Mouse (Mus musculus) T-cell, adult 2 months (primary cell): ENCODE results near the gene Bglap.
A peak's percentile ranks its signal among the peaks of the same experiment; 100 is the strongest.
"Not testable (repeated sequence)": the region's sequence is repeated elsewhere in the genome, so short reads cannot be mapped to it uniquely, and the experiment has no call there.

Experiments used
- DNase-seq: peaks from one replicate; pipeline ENCODE4 v3.0.0; 2022; ENCODE audit warnings: low spot score

Gene Bglap

DNA sequence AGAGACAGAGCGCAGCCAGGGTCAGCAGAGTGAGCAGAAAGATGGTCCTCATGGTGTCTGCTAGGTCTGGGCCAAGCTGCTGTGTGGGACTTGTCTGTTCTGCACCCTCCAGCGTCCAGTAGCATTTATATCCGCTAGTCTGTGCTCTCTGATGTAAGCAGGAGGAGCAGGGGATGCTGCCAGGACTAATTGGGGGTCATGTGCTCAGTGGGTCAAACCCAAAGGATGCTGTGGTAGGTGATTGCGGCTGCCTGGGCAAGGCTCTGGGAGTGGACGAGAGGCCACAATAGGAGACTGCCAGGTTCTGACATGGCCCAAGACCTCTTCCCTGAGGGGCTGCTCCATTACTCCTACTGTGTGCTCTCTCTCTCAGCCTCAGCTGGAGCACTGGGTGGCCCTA, at the start of gene Bglap:
Gene Bglap, minus strand, starts transcription at position 101 of the 400 bp plus-strand sequence.
- no peak for DNase-seq

DNA sequence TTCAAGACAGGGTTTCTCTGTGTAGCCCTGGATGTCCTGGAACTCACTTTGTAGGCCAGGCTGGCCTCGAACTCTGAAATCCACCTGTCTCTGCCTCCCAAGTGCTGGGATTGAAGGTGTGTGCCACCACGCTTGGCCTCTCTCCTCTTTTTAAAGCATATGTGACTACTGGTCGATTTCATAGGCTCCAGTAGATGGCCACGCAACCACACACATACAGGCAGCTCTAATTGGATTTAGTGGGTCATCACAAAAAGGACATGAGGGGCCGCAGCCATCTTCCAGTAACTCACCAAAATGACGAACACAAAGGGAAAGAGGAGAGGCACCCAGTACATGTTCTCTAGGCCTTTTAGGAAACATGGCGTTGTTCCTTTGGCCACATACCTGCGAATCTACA, 44.4 kb upstream of the Bglap start:
- DNase-seq, result not testable (repeated sequence)

DNA sequence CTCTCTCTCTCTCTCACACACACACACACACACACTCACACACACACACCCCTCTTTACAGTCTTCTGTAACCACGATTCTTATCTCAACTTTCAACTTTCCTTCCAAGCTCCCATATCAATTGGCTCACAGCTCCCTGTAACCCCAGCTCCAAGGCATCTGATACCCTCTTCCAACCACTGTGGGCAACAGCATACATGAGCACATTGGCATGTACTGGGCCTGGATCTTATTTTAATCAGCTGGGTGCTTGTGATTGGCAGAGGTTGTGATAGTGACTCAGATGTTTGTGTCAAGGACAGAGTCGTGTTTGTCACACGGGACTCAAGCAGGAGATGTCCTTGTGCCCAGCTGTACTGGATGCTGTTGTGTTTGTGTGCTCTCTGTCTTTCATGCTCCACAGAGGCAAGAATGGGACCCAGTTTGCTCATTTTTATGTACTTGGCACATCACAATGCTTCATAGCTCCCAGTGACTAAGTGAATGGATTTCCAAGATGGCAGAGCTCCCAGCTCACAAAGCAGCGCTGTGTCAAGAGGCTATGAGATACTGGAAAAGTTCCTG, 43.2 kb upstream of the Bglap start:
- no peak for DNase-seq

DNA sequence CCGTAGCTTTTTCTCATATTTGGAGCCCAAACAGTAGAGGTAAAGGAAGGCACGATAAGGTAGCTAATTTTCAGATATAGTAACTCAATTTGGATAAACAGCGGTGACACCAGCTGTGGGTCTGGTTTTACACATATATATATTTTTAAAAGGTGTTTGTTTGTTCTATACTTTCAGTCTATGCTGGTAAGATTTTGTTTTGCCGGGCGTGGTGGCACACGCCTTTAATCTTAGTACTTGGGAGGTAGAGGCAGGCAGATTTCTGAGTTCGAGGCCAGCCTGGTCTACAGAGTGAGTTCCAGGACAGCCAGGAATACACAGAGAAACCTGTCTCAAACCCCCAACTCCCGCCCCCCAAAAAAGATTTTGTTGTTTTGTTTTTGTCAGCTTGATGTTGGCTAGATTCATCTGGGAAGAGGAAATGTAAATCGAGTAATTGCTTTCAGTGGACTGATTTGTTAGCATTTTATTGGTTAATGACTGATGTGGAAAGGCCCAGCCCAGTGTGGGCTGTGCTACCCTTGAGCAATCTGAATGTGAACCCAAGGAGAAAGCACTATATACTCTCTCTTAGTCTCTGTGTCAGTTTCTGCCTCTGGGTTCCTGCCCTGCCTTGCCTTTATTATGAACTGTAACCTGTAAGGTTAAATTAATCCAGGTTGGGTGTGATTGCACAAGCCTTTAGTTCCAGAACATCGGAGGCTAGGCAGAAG, 41.6 kb upstream of the Bglap start:
- DNase-seq, result no peak

DNA sequence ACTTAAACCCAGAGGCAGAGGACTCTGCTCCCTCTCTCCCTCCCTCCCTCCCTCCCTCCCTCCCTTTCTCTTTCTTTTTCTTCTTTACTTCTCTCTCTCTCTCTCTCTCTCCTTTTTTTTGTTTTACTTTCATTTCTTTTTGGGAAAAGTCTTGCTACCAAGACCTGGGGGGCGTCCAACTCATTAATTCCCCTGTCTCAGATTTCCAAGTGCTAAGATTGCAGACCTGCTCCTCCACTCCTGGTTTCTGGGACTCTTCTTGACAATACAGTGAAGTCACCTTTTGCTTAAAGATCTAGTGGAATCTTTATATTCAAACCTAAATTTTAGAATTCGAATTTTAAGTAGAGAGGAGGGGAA, 41.0 kb upstream of the Bglap start:
- DNase-seq, result no peak

DNA sequence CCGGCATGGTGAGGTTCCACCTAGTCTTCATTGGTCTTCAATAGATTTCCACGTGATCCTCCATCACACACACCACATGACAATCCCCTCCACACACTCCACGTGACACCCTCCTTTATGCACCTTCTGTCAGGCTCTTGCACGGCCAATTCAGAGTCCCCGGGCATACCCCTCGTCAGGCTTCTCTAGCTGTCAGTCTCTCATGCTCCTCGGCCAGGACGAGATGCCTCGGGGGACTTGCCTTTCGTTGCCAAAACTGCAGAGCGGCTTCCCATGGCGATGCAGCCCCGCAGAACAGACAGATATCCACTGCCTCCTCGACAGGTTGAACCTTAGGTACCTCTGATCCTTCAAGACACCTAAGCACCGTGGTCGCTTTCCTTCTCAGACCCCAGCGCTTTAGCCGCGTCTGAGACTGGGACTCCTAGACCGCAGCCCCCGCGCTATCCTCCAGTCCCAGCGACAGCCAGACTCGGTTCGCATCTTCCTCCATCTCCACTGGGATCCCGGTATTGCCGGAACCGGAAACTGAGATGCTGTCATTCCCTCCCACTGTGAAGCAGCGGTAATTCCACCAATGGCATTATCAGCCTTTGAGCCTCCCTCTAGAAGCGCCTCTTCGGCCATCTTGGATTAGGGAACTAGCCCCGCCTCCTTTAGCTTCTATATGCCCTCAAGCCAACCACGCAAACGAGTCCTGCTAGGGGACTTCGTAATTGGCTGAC, 40.5 kb upstream of the Bglap start, which contains the start of gene Slc25a44:
Gene Slc25a44, minus strand, starts transcription at position 535 of the 725 bp plus-strand sequence.
- peak; percentile 94 for DNase-seq

DNA sequence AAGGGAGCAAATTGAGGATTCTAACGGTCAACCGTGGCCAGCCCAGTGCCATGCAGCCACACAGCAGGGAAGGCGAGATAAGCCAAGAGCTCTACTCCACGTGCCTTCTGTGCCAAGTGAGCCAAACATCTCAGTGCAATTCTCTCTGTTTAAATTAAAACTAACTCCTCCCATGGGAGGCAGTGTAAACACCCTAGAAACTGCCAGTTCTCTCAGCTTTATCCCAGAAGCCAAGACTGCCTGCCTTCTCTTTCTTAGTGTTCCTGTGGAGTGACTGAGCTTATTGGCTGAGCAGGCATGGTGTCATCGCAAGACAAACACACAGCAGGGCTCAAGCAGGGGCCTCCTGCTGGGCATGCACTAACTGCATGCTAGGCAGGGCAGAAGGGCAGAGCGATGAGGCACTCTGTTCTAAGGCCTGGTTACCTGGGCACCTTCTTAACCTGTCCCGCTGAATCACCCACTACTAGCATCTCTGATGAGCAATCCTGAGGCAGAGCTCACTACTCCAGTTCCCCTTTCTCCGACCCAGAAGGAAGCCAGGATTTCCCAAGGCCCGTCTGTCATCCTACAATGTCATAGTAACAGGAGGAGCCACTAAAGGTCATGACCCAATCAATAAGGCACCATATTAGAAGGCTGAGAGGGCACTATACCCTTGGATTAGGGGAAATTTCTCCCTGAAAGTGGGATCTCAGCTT, 37.9 kb upstream of the Bglap start:
- no peak for DNase-seq

DNA sequence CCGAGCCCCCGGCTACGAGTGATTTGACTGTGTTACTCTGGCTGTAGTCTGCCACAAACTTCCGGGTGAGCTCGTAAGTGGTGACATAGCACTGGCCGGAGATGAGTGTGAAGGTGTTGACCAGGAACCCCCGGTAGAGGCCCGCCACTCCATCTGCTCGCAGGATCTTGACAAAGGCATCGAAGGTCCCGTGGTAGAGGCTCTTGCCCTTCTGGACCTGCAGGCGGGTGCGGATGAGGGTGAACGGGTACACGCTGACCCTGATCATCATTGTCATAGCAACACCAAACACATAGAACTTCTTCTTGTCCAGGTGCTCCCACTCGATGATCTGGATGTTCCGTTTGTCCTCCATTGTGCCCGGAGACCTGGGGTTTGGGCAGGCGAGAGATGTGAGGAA, 36.5 kb upstream of the Bglap start:
- no peak for DNase-seq

DNA sequence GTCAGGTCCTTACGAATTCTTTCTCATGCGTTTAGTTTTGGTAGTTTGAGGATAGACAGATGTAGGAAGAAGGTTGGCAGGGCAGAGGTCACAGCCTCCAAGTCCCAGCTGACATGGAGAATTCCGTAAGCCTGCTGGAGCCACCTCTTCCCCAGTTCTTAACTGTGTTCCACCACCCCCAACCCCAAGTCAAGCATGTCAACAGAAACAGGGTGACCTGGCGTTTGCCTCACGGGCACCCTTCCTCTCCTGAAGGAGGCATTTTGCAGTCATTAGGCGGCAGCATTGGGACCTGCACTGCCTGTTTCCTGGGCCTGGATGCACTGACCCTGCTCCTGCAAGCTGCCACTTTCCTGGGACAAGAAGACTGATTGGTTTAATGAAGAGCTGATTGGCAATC, 33.8 kb upstream of the Bglap start:
- DNase-seq, result no peak

DNA sequence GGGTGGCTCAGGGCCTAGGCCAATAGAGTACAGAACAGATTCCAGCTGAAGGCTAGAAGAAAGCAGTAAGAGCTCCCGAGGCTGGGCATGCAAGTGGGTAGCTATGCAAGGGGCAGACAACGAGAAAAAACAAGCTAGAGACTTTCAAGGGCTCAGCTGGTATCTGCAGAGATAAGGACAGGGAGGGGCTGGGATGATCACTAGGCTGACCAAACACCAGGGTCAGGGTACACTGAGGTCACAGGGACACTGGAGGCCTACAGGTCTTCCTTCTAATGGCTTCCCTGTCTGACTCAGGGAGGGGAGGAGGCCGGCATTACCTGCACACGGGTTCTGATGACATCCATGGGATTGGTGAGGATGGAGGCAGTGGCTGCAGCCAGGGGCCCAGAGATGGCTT, 31.4 kb upstream of the Bglap start:
- DNase-seq, result no peak

DNA sequence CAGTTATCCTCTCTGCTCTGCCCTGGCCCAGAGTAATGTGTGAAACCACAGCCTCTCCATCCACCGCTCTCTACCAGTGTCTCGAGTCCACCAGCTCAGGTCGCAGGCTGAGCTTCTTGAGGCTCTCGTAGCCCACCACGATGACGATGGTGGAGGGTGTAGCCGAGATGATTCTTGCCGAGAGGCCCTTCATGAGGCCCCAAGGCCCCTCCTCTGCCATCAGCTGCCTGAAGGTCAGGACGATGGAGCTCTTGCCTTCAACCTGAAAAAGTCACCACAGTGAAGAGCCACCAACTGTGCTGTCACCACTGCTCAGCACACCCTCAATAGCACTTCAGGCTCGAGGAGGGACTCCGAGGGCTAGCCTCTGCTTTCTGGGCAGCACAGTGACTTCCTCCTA, 28.4 kb upstream of the Bglap start:
- no peak for DNase-seq

DNA sequence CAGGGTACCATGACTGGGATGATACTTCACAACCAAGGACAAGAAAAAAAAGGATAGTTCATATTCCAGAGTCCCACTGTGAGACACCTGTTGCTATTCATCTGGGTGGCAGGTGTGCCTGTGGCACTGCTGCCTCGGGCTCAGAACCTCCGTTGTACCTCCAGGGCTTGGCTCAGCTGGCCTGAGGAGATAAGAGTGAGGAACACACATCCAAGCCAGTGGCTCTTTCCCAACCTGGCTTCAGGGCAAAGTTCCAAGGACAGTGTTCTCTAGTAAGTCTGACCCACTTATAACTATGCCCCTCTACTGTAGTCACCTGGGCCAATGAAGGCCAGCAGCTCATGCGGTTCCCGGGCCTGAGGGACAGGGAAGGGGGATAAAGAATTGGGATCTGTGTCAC, 27.4 kb upstream of the Bglap start:
- no peak for DNase-seq

DNA sequence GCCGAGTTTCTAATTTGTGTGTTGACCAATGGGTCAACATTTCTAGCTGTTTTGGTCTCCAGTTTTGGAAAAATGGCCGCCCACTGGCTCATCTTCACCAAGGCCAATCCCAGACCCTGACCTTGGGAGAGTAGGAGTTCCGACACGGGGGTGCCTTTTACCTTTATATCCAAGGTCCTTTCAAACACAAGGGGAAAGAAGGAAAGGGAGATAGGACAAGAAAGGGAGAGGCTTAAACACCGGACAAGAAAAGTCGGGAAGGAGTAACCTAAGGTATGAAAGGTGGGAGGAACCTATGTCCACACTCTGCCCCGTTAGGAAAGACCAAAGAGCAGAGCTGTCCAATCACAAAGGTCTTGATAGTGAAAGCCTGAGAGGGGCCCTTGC, 26.4 kb upstream of the Bglap start:
- DNase-seq, result no peak

DNA sequence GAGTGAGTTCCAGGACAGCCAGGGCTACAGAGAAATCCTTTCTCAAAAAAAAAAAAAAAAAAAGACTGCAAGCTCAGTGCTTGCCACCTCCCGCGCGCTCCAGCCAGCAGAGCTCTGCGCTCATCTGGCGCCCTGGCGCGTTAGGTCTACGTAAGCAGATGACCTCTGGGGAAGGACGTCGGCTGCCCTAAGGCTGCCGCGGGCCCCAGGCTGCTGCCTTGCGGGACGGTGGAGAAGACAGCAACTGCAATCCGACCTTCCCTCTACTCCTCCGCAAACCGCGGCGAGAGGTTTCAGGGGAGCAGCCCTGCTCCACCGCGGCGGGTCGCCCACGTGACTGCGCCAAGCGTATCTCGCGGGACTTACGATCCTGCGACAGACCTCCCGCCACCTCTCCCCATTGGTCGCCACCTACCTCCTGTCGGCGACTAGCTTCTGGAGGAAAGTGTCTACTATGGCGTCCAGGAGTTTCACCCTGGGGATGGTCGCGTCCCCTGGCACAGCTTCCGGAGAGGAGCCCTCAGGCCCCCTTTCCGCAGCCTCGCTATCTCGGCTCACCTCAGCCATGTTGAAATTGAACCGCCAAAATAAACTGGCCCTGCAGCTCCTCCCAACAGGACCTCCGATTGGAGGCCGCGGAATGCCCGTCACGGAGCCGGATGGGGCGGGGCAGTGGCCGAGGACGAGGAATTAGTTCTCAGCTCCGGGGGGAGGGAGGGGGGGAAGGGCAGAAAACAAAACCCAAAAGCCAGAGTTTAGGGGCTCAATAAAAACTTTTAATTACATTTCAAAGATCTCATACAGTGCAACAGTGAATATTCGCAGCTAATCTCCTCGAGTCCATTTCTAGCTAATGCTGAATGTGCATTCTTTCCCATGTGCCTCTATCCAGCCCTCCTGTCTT, 25.7 kb upstream of the Bglap start, which contains the start of gene Pmf1:
Gene Pmf1, minus strand, starts transcription at position 591 of the 904 bp plus-strand sequence.
- DNase-seq, result peak; percentile 92

DNA sequence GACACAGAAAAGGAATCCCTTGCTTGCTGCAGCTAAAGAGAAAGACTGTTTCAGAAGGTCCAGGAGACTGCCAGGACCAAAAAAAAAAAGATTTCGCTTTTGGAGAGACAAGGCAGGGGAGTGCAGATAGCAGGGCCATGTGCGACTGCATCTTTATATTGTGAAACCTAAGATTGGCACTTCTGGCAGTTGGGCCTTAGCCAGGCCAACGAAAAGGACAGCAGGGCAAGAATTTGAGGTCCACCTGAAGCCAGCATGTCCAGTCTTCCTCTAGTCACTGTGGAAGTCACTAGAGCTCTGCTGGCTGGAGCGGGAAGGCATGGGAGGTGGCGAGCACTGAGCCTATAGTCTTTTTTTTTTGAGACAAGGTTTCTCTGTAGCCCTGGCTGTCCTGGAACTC, 24.7 kb upstream of the Bglap start:
- DNase-seq, result no peak

DNA sequence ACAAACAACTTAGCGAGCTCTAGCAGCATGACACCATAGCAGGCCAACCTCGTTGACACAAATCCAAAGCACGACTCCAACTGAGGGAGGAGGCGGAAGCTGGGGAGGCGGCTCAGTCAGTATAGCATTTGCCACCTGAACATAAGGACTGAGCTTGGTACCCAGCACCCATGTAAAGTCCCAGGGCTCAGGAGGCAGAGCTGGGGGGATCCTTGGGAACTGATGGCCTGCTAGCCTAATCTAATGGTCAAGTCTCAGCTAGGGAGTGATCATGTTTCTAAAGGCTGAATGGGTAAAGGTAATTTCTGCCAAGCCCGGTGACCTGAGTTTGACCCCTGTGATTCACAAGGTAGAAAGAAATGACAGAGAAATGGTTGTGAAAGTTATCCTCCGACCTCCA, 23.3 kb upstream of the Bglap start:
- no peak for DNase-seq

DNA sequence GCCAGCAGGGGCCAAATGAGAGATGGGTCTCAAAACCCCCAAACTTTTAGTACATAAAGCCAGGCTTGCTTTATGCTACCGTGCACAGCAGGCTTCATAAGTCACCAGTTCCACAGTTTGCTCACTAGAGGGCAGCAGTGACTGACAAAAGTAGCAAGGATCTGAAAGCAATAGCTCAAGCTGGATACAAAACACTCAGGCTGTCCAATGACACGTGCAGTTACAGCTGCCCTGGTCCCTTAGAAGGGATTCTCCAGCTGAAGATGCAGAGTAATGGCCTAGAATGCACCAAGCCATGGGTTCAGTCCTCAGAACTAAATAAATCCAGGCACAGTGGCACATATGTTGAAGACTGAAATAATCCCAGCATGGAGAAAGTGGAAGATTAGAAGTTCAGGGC, 22.8 kb upstream of the Bglap start:
- DNase-seq, result peak; percentile 69

DNA sequence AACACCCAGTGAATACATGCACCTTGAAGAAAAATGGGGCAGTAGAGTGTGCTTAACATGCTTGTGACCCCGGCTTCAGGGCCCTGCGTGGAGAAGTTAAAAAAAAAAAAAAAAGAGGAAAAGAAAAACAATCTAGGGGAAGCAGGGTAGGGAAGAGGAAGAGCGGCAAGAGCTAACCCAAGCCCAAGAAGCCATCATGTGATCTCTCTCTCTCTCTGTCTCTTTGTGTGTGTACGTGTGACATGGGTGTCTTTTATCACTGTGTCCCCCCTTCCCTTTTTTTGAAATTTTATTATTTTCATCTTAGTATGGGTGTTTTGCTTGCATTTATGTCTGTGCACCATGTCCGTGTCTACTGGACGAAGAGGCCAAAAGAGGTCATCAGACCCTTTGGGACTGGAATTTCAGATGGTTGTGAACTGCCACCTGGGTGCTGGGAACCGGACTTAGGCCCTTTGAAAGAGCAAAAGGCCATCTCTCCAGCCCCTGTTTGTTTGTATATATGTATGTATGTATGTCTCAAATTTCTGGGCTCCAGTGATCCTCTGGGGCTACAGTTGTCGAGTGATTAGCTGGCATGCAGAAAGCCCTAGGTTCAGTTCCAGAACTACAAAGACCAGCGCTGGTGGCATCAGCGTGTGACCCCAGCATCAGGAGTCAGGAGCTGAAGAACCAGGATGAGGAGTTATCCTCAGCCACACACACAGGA, 19.4 kb upstream of the Bglap start:
- no peak for DNase-seq

DNA sequence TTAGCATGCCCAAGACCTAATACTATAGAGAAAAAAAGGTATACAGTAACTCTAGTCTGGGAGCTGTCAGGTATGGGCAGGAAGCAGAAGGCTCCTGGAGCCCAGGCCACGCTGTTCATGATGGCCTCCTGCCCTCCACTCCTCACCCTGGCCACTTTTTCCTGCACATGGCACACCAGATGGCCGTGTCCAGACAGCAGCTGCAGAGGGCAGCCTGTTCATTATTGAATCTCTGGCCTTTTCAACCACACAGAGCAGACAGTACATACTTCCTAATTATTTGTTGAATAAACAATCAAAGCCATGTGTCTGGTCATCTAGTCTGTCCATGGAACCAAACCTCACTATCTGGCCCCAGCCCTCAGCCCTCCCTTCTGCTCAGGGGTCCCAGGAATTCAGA, 14.4 kb upstream of the Bglap start:
- no peak for DNase-seq

DNA sequence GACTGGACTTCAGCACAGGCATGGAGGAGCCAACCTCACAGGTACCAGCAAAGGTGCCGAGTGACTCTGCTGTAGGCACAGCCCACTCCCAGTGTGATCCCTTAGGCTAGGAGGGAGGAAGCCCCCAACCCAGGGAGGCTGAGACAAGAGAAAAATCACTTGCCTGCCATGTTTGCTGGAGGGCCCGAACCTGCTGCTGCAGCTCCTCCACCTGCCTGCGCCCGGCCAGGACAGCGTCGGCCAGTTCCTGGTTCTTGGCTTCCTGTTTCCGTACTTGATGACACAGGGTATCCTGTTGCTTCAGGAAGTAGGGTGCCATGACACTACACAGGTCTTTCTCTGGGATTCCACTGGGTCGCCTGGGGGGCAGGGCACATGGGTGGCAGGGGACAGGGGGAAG, 11.5 kb upstream of the Bglap start:
- DNase-seq, result no peak

DNA sequence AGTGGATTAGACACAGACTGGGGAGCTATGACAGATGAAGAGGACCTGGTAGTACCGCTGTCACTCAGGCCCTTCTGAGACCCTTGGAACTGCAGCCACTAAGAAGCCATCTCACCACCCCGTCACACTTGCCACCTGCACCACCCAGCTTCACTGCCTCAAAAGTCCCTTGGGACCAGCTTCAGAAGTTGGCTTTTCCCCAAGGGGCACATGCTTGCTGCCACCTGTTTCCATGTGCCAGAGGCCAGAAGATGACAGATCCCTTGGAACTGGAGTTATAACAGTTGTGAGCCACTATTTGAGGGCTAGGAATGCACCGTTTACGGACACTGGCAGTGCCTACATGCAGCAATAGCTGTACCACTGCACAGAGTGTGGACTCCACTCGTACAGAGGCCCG, 11.0 kb upstream of the Bglap start:
- DNase-seq, result no peak
